Mouse (Mus musculus): ENCODE data around the gene Rnf224. TPM values are rescaled to one million over a fixed set of nuclear protein-coding genes. Genes with fewer than 3 reads are reported as not detected.

Rnf224 gene
- not detected in 2 replicates for total RNA-seq (2017)

DNA sequence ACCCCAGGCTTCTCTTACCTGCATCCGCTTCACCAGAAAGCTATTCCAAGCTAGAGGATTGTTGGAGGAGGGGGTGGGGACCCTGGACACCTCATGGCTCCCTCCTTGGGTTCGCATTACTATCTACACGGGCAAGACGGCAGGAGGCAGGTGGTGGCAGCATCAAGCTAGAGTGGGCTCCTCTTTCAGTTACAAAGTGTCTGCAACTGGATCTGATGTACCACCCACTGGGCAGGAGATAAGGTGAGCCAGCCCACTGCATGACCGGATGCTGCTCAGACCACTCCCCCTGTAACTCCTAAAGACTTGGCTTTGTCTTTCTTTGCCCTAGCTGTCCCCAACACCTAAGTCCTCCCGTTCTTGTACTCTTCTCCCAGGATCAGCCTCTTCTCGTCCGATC is at the start of gene Rnf224:
Gene Rnf224, minus strand, starts transcription at position 174 of the 400 bp plus-strand sequence.
- no peak for ATAC-seq (ENCODE audit: extremely low read depth, insufficient number of reproducible peaks, low FRiP score, poor library complexity, severe bottlenecking)

- no peak for ATAC-seq (ENCODE audit: extremely low read depth, insufficient number of reproducible peaks, low FRiP score, poor library complexity, severe bottlenecking)
Measured at GRCm38 (mm10) chr2:25286314-25286713, 49.7 kb upstream of the Rnf224 start.

DNA sequence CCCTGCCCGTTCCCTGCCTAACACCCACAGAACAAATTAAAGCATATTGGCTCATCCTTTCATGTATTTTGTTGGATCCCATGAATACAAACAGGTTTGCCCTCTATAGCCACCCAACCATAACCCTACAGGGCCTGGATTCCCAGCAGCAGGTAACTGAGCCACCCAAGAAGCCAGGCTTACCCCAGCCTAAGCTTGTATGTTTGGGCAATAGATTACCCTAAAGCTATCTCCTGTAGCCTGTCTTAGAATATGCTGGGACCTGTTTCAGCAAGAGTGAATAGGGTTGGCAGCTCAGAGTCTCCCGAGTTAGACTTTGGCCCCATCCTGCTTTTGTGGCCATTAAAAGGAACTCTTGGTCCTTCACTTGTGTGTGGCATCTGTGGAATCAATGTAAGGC is 49.0 kb upstream of the Rnf224 start:
- no peak for ATAC-seq (ENCODE audit: extremely low read depth, insufficient number of reproducible peaks, low FRiP score, poor library complexity, severe bottlenecking)

DNA sequence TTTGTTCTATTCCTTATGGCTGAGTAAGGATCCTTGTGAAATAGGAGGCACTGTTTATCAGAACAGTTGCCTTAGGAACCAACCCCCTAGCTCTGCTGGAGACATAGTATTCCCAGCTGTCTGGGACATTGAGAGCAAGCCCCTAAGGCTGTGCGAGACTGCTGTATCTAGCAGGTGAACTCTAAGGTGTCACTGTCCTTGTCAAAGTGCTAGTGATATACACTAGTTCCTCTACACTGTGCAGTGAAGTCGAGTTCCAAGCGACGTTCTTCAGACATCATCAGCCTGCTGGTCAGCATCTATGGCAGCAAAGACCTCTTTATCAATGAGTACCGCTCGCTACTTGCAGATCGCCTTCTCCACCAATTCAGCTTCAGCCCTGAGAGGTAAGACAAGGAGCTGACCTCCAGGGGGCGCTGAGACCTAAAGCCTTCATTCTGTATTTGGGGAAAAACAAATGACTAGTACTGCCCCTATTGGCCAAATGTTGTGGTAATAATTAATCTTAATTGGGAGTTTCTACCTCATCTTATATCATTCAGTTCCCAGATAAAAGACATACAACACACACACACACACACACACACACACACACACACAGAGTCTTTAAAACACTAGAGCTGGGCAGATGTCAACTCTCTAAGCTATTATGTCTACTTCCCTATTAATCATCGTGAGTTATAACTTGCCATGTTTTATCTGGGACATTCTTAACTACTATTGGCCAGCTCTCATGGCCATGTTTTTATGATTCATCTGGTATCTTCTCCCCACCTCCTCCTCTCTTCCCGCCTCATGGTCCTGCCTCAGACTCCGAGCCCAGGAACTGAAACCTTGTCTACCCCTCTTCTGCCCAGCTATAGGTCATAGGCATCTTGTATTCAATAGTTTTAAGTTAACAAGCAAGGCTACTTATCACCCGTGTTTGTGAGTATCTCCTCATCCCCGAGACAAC is 42.6 kb upstream of the Rnf224 start:
- peak; percentile 75 for ATAC-seq (ENCODE audit: extremely low read depth, insufficient number of reproducible peaks, low FRiP score, poor library complexity, severe bottlenecking)

DNA sequence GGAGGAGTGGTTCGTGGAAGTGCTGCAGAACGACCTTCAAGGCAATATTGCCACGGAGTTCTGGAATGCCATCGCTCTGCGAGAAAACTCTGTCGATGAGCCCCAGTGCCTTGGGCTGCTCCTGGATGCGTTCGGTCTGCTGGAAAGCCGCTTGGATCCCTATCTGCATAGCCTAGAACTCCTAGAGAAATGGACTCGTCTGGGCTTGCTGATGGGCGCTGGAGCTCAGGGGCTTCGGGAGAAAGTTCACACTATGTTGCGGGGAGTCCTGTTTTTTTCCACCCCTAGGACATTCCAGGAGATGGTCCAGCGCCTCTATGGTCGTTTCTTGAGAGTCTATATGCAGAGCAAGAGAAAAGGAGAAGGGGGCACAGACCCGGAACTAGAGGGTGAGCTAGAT is 36.4 kb upstream of the Rnf224 start:
- ATAC-seq (ENCODE audit: extremely low read depth, insufficient number of reproducible peaks, low FRiP score, poor library complexity, severe bottlenecking): no peak

DNA sequence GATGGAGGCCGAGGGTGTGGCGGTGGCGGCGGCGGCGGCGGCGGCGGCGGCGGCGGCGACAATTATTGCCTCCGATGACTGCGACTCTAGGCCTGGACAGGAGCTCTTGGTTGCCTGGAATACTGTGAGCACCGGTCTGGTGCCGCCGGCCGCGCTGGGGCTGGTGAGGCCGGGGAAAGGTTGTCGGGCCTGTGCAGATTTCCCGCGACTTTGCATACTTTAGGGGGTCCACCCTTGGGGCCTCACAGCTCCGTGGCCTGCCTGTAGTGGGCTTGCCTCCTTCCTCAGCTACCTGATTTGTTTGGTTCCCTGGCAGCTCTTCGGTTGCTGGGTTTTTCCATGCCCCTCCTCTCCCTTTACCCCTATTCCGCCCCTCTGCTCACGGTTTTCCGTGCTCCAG is 35.9 kb upstream of the Rnf224 start:
- no peak for ATAC-seq (ENCODE audit: extremely low read depth, insufficient number of reproducible peaks, low FRiP score, poor library complexity, severe bottlenecking)

DNA sequence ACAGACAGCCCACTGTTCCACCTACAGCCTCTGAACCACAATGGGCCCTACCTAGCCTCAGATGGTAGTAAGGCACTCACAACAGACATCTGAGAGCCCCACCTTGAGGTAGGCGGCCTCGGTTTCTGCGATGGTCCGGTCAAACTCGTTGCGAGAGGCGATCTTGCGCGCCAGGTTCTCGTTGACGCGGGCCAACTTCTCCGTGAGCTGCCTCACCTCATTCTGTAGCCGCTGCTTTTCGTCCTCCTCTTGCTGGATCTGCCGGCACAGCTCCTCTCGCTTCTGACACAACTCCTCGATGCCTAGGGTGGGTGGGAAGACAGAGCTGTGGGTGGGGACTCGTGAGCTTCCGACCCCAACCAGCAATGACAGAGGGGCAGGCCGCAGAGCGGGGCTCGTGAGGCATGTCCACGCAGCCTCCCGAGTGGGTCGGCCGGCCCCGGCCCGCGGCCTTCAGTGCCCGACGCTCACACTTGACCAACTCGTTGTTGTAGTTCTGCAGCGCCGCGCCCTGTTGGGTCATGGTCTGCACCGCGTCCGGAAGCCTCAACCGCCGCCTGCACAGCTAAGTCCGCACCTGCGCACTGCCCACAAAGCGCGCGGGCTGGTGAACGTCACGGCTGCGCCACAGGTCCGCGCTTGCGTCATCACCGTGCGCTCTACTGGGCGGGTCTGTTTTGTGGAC is 35.4 kb upstream of the Rnf224 start, which contains the start of the genes Ssna1 and Anapc2:
Gene Ssna1, minus strand, starts transcription at position 612 of the 685 bp plus-strand sequence.
Gene Anapc2, plus strand, starts transcription at position 652 of the 685 bp plus-strand sequence.
- peak; percentile 91 for ATAC-seq (ENCODE audit: extremely low read depth, insufficient number of reproducible peaks, low FRiP score, poor library complexity, severe bottlenecking)

DNA sequence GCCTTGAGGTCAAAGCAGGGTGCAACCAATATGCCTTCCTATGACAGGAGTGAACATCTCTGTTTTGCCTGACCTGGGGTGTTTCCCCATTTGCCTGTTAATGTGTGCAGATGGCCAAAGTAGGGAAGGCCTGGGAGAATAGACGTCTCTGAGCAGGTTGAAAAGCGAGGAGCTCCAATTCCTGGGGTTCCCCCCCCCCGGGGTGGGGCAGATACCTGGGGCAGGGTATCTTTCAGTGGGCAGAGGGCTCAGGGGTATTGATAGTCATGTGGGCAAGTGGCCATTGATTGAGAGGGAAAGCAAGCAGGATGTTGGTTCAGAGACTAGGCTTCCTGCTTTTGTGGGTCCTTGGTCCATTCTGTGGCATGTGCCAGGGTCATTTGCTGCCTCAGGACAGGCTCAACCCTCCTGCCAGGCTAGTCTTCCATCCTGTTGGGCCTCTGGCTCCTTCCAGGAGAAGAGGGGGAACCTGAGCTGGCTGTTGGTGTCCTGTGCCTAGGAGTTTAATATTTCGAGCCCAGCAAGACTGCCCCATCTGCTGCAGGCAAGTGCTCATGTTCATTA is 31.2 kb upstream of the Rnf224 start:
- ATAC-seq (ENCODE audit: extremely low read depth, insufficient number of reproducible peaks, low FRiP score, poor library complexity, severe bottlenecking): no peak

GRCm38 (mm10) chr2:25267241-25267640 is 30.7 kb upstream of the Rnf224 start:
- no peak for ATAC-seq (ENCODE audit: extremely low read depth, insufficient number of reproducible peaks, low FRiP score, poor library complexity, severe bottlenecking)

GRCm38 (mm10) chr2:25266720-25267119 is 30.1 kb upstream of the Rnf224 start:
- no peak for ATAC-seq (ENCODE audit: extremely low read depth, insufficient number of reproducible peaks, low FRiP score, poor library complexity, severe bottlenecking)

- ATAC-seq (ENCODE audit: extremely low read depth, insufficient number of reproducible peaks, low FRiP score, poor library complexity, severe bottlenecking): no peak
Measured at GRCm38 (mm10) chr2:25265897-25266656, 29.5 kb upstream of the Rnf224 start.

DNA sequence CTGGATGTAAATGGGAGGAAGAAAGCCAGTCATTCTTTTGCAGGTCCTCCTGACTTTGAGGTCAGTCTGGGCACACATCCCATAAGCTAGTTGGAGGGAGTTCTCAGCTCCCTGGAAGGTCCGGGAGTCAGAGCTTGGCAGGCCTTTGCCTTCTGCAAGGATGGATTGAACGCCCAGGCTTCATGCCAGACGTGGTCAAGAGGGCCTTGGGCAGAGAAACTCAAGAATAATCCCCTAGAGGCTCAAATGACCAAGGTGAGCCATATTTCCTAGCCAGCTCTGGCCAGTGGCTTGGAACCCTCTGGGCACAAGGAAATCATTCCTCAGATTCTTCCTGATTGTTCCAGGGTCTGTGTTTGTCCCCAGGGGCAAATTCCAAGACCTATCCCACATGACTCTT is 28.3 kb upstream of the Rnf224 start:
- no peak for ATAC-seq (ENCODE audit: extremely low read depth, insufficient number of reproducible peaks, low FRiP score, poor library complexity, severe bottlenecking)

DNA sequence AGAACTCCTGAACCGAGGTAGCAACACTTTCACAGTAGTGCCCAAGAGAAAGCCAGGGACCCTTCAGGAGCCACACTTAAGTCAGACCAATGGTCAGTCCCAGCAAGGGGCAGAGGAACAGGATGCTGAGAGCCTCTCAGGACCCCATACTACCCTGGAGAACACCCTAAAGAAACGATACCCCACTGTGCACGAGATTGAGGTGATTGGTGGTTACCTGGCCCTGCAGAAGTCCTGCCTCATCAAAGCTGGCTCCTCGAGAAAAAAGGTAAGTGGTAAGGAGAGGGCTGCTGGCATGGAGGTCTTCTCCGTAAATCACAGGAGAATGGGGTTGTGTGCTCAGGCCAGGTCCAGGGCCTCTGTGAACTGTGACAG is 27.7 kb upstream of the Rnf224 start:
- no peak for ATAC-seq (ENCODE audit: extremely low read depth, insufficient number of reproducible peaks, low FRiP score, poor library complexity, severe bottlenecking)

DNA sequence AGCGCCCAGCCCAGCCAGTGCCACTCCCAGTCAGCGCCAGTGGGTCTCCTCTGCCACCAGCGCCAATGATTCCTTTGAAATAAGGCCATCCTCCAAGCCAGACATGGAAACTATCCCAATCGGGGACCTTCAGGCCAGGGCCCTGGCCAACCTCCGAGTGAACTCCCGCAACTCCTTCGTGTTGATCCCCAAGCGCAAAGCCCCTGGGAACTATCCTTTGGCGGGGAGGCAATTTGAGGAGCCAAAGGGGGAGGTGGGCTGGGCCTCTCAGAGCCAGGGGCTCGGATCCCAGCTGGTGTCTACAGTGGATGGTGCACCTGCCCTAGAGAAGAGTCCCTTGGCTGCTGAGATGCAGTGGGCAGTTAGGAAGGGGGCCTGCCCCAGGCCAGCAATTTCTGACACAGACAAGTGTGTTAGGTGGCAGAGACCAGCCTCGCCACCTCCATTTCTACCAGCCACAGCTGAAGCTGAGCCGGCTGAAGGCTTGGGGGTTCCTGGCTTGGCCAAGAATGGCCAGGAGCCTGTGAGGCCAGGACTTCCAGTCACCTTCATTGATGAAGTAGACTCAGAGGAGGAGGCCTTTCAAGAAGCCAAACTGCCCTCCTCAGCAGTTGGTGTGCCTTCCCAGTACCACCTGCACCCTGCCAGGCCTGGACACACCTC is 27.2 kb upstream of the Rnf224 start:
- ATAC-seq (ENCODE audit: extremely low read depth, insufficient number of reproducible peaks, low FRiP score, poor library complexity, severe bottlenecking): no peak

GRCm38 (mm10) chr2:25262795-25263622 is 26.4 kb upstream of the Rnf224 start:
- ATAC-seq (ENCODE audit: extremely low read depth, insufficient number of reproducible peaks, low FRiP score, poor library complexity, severe bottlenecking): no peak

DNA sequence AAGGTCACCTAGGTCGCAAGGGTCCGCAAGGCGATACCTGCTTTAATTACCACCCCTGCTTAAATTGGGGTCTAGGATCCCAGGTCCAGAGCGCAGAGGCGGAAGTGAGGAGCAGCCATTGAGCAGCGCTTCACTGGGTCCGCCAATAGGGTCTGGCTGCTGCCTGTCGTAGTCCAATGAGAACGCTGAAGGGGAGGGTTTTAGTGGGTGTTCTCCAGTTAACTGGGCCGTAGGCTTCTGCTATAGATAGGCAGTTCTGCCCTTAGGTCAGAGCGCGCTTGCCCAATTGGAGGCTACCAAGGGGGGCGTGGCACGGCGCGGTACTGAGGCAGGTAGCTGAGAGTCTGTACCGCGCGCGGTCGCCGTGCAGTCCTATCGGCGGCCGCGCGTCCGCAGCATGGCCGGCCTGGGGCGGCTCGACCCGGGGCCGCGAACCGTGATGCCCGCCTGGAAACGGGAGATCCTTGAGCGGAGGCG is 25.7 kb upstream of the Rnf224 start, which contains the start of gene Tprn:
Gene Tprn, plus strand, starts transcription at position 328 of the 477 bp plus-strand sequence.
- peak; percentile 98 for ATAC-seq (ENCODE audit: extremely low read depth, insufficient number of reproducible peaks, low FRiP score, poor library complexity, severe bottlenecking)

DNA sequence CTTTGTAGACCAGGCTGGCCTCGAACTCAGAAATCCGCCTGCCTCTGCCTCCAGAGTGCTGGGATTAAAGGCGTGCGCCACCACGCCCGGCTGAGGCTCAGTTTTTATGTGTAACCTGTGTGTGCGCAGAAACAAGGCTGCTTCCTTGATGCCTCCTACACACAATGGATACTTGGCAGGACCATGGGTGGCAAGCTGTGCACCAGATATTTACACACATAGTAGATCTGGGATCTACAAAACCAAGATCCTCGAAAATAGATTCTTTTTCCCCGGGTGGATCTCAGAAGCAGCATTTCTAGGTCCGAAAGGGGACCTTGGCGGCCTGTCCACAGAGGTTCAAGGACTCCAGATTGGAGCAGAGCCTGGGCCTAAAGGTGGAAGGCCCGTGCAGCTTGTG is 25.3 kb upstream of the Rnf224 start:
- no peak; the same call in 1 of the 2 replicates for ATAC-seq (ENCODE audit: extremely low read depth, insufficient number of reproducible peaks, low FRiP score, poor library complexity, severe bottlenecking)

Measured in neutrophil, adult 5-6 weeks (primary cell).